Mouse (Mus musculus) retina, postnatal 7 days (tissue): Measurements from ENCODE around the gene Wfikkn1.
"Not testable (repeated sequence)": the region's sequence is repeated elsewhere in the genome, so short reads cannot be mapped to it uniquely, and the experiment has no call there.

Experiments
- DNase-seq: peaks from one replicate; pipeline ENCODE4 v3.0.0-alpha.2; 2012; ENCODE audit warnings: low read depth, low spot score

The Wfikkn1 gene

DNA sequence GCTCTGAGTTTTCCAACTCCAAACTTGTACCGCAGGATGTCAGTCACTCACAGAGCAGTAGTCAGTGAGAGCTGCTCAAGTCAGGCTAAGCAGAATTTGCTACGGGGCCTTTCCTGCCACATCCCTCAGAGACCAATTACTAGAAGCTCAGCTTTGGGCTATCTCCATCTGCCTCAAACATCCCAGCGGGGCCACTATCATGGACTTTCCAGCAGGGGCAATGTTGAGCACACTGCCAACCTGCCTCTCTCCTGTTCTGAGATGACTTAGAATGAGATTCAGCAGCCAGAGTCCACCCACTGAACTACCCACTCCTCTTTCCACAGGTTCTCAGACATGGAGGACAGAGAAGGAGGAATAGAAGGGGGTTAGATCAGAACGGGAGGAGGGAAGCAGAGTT, 5.0 kb upstream of the Wfikkn1 start:
- DNase-seq, result no peak

DNA sequence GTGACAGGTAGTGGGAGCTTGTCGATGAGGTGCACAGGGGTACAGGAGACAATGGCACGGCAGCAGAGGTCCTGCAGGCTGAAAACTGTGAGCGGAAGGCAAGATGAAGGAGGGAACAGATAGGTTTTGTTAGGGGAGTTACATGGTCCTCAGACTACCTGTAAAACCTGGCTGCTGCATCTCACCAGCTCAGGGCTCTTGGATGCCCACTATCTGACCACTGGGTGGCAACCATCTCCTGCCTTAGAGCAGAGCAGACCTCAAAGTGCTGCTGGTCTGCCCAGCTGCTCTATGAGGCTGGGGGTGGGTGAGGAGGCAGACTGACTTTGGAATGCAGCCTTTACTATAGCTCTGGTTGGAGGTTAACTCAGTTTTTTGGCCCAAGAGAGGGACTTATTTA, 3.2 kb upstream of the Wfikkn1 start:
- no peak for DNase-seq

DNA sequence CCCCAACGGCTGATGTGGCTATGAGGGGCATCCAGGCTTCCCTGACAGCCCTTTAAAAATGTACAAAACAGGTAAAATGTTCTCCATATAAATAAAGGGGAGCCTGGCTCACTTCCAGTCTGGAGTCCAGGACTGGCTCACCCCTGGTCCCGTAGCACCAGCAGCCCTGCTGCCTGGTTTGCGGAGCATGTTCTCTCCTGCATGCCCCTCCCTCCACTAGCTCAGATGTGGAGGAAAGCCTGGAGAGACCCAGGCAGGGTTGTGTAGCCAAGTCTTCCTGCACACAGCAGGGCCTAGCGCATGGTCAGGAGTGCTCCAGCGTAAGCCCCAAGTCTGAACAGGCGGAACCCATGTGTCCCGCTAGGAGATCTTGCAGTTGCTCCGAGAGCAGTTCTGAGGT, 2.6 kb upstream of the Wfikkn1 start:
- no peak for DNase-seq

DNA sequence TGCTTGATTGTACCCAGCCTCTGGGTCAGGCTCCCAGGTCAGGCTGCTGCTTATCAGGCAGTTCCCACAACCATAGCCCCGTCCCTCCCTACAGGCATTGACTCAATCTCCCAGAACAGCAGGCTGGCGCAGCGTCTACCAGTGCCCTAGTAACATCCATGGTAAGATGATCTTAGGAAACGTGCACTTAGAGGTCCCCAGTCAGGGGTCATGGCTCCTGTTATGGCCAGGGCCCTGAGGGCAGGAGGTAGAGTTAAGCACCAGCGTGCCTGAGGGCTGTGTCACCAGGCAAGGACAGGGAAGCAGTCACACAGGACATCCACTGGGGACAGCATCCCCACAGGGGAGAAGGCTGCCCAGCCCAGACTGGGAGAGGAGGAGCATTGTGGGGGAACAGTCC, 1.6 kb upstream of the Wfikkn1 start:
- DNase-seq, result no peak

- DNase-seq, result no peak
Measured at GRCm38 (mm10) chr17:25881691-25882090, 1.0 kb upstream of the Wfikkn1 start.

GRCm38 (mm10) chr17:25880913-25881641, 419 bp upstream of the Wfikkn1 start:
- DNase-seq, result no peak

GRCm38 (mm10) chr17:25879750-25880149, 908 bp downstream of the Wfikkn1 start:
- DNase-seq, result no peak

DNA sequence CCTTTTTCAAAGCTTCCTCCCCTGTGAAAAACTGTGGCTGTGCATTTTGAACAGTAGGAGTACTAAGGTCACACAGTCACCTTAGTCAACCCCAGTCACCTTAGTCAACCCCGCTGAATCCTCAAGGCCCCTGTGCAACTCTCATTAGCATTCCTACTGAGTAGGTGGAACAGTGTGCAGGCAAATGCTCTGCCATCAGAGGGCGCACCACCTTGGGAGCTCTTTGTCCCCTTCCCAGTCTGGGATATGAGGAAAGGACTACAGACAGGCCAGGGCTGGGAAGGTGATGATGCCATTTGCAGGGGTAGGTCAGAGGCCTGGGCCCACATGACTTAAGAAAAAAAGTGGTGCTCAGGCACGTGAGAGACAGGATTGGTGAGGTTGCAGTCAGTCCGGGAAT, 1.4 kb downstream of the Wfikkn1 start:
- DNase-seq, result no peak

- DNase-seq, result no peak
Measured at GRCm38 (mm10) chr17:25878611-25879180, 2.0 kb downstream of the Wfikkn1 start.

DNA sequence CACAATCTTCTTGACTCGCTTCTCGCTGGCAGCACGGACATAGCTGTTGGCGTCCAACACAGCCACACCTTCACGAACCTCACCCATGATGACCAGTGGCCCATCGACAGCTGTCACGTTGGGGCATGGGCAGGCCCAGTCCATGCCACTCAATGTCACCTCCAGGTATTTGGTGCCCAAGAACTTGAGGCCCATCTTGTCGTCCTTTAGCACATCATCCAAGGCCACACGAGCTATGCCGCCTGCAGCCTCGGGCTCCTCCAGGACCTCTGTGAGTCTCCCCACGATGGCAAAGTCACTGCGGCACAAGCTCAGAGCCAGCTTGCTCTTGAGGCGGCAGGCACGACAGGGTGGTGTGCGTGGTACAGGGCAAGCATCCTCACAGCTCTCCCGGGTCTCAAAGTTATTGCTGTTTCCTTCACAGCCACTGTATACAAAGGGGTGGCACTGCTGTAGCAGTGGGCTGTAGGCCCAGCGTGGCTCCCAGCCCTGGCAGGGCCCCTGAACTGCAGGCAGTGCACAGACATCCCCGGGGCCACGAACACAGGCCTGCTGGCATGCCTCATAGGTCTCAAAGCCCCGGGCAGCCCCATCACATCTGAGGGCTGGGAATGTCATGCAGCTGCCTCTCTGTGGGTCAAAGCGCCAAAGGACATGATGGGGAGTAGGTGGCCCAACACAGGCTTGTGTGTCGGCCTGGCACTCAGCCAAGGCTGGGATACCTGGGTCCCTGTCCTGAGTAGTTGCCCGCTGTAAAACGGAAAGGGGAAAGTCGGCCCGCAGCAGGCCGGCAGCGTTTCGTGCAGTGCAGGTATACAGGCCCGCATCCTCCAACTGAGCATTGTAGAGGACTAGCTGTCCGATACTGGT, 2.7 kb downstream of the Wfikkn1 start:
- no peak for DNase-seq

DNA sequence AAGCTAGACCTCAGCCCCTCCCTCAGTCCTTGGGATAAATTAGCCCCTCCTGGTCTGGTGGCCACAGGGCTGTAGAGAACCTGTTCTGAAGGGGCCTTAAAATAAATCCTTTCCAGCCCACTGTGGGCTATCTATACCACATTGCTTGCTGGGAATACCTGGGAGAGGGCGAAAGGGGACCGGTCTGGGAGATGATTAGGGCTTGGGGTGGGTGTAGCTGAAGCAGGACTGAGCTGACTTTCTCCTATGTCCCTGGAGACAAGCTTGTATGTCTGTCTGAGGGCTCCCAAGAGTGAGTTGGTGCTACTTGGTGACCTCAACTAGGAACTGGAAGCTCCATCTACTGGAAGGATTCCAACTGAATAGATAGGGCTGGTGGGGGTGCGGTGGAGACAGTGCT, 3.6 kb downstream of the Wfikkn1 start:
- no peak for DNase-seq

- DNase-seq, result no peak
Measured at GRCm38 (mm10) chr17:25876347-25876915, 4.2 kb downstream of the Wfikkn1 start.

GRCm38 (mm10) chr17:25875171-25876136, 5.2 kb downstream of the Wfikkn1 start:
- DNase-seq, result peak; percentile 72

GRCm38 (mm10) chr17:25874721-25875170, 5.9 kb downstream of the Wfikkn1 start, which contains the start of gene Mettl26:
TSS of gene Mettl26 (plus strand) at chr17:25875074.
- peak; percentile 84 for DNase-seq

- DNase-seq, result no peak
Measured at GRCm38 (mm10) chr17:25874148-25874720, 6.4 kb downstream of the Wfikkn1 start.

- DNase-seq, result no peak
Measured at GRCm38 (mm10) chr17:25873405-25874147, 7.1 kb downstream of the Wfikkn1 start.

GRCm38 (mm10) chr17:25872676-25873075, 8.0 kb downstream of the Wfikkn1 start:
- DNase-seq, result no peak

DNA sequence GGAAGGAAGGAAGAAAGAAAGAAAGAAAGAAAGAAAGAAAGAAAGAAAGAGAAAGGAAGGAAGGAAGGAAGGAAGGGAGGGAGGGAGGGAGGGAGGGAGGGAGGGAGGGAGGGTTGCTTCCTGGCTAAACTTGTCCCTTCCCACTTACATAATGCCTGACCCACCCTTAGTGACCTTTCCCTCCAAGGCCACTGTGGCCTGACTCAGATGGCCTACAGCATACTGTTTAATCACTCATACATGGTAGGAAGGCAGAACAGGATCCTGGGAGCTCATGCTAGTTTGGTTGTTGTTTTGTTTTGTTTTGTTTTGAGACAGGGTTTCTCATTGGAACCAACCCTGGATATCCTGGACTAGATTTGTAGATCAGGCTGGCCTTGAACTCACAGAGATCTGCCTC, 9.1 kb downstream of the Wfikkn1 start:
- DNase-seq, result not testable (repeated sequence)

GRCm38 (mm10) chr17:25869954-25870353, 10.7 kb downstream of the Wfikkn1 start:
- no peak for DNase-seq

DNA sequence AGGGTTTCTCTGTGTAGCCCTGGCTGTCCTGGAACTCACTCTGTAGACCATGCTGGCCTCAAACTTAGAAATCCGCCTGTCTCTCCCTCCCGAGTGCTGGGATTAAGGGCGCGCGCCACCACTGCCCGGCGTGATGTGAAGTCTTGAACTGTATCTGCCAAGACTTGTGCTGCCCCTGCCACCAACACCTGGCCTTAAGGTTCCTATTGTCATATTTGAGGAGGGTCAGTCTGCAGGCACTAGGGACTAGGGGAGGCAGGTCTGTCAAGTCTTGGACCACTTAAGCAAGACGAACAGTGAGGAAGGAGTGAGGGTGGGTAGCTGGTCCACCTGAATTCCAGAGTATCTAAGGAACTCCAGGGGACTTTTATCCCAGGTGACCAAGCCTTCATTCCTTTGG, 11.2 kb downstream of the Wfikkn1 start:
- no peak for DNase-seq
